Mouse (Mus musculus) bone marrow macrophage, adult 2 months (primary cell): ENCODE results near the gene Plin4. TPM values are rescaled to one million over a fixed set of nuclear protein-coding genes. Genes with fewer than 3 reads are reported as not detected.
A peak's percentile ranks its signal among the peaks of the same experiment; 100 is the strongest.

Experiments used
- H3K27ac ChIP-seq: 2 replicates; pipeline ENCODE4 v1.5.1; 2012; ENCODE audit warnings: low read depth, low read length; ENCODE audit not compliant: insufficient read depth
- H3K4me1 ChIP-seq: 2 replicates; pipeline ENCODE4 v1.6.1; 2012; ENCODE audit warnings: low read length; ENCODE audit not compliant: control insufficient read depth, insufficient read depth
- H3K4me3 ChIP-seq: 2 replicates; pipeline ENCODE4 v1.5.1; 2012; ENCODE audit warnings: mild to moderate bottlenecking, low read length, moderate library complexity; ENCODE audit not compliant: insufficient read depth
- CTCF ChIP-seq: IDR thresholded peaks from 2 replicates; pipeline ENCODE4 v1.5.1; 2012; ENCODE audit warnings: low read depth, mild to moderate bottlenecking, low read length, moderate library complexity
- POLR2A ChIP-seq: IDR thresholded peaks from 2 replicates; pipeline ENCODE4 v1.6.1; 2012; ENCODE audit warnings: mild to moderate bottlenecking, low read depth, low read length, borderline replicate concordance
- polyA plus RNA-seq: library from polyadenylated mRNA; stranded (reverse); fragments of >200 nt; gene quantifications from 2 replicates; pipeline ENCODE4 v1.2.4, GENCODE M21; 2012; ENCODE audit not compliant: missing spikeins, insufficient read depth, insufficient read length

Plin4 gene
- polyA plus RNA-seq, 1 experiment, result 0.16 TPM

- H3K27ac ChIP-seq, result no peak overlapping the region
- no peak for TF ChIP-seq CTCF
- TF ChIP-seq POLR2A, result no peak
- H3K4me3 ChIP-seq, result no peak overlapping the region
- H3K4me1 ChIP-seq, result no peaks in the 10 kb centered on the region
These were observed 18.6 kb upstream of the Plin4 start for GRCm38 (mm10) chr17:56128246-56128645.

GRCm38 (mm10) chr17:56126175-56126574 is 16.6 kb upstream of the Plin4 start:
- H3K27ac ChIP-seq, result no peak overlapping the region
- no peak for TF ChIP-seq POLR2A
- TF ChIP-seq CTCF, result no peak
- 0 out of 2 replicates have a peak, but pooled peaks cover 2% of the 10 kb centered on the region for H3K4me1 ChIP-seq
- no peak overlapping the region for H3K4me3 ChIP-seq

- Histone ChIP-seq H3K27ac (no peak overlapping the region), H3K4me1 (0 out of 2 replicates have a peak, but pooled peaks cover 2% of the 10 kb centered on the region), H3K4me3 (no peak overlapping the region)
- no peak for TF ChIP-seq CTCF
- TF ChIP-seq POLR2A, result no peak
These were observed 15.7 kb upstream of the Plin4 start for GRCm38 (mm10) chr17:56125276-56125630.

GRCm38 (mm10) chr17:56124377-56125275 is 15.0 kb upstream of the Plin4 start:
- Histone ChIP-seq H3K27ac (no peak overlapping the region), H3K4me3 (no peak overlapping the region), H3K4me1 (peaks cover 3% of the 10 kb centered on the region)
- peak; percentile 90 for TF ChIP-seq CTCF
- no peak for TF ChIP-seq POLR2A

- TF ChIP-seq POLR2A (no peak), CTCF (no peak)
- Histone ChIP-seq H3K27ac (no peak overlapping the region), H3K4me3 (no peak overlapping the region), H3K4me1 (peaks cover 4% of the 10 kb centered on the region)
These were observed 14.2 kb upstream of the Plin4 start for GRCm38 (mm10) chr17:56123681-56124340.

GRCm38 (mm10) chr17:56123161-56123560 is 13.6 kb upstream of the Plin4 start:
- TF ChIP-seq POLR2A (no peak), CTCF (no peak)
- no peak overlapping the region for H3K4me3 ChIP-seq

GRCm38 (mm10) chr17:56121826-56122225 is 12.2 kb upstream of the Plin4 start, which contains the start of gene Lrg1:
Gene Lrg1 (minus strand): TSS chr17:56122001.
- Histone ChIP-seq H3K4me1 (peaks cover 4% of the 10 kb centered on the region), H3K4me3 (no peak within 1 kb of the TSS), H3K27ac (no peak within 1 kb of the TSS)
- no peak for TF ChIP-seq CTCF
- TF ChIP-seq POLR2A, result no peak

More at GRCm38 (mm10) chr17:56123161-56123560, 13.6 kb upstream of the Plin4 start:
- Histone ChIP-seq H3K4me1 (peaks cover 4% of the 10 kb centered on the region), H3K27ac (no peak overlapping the region)

GRCm38 (mm10) chr17:56119981-56120880 is 10.6 kb upstream of the Plin4 start:
- TF ChIP-seq CTCF (no peak), POLR2A (no peak)
- Histone ChIP-seq H3K27ac (no peak overlapping the region), H3K4me1 (peaks cover 4% of the 10 kb centered on the region), H3K4me3 (peak overlapping the region; percentile 27)

- no peak overlapping the region for H3K27ac ChIP-seq
- peak overlapping the region; percentile 27 for H3K4me3 ChIP-seq
- peaks cover 4% of the 10 kb centered on the region for H3K4me1 ChIP-seq
- no peak for TF ChIP-seq POLR2A
- TF ChIP-seq CTCF, result 0 out of 2 replicates have a peak, but pooled peaks have one; percentile 21
These were observed 9.8 kb upstream of the Plin4 start for GRCm38 (mm10) chr17:56119431-56119830.
